Comparison of ENCODE assay signal across 14 mouse cellular contexts in genomic region chr17:25970448-25970847, GRCm38 (mm10). TPM values are rescaled to one million over a fixed set of nuclear protein-coding genes. Genes with fewer than 3 reads are reported as not detected.
DNase-seq lines count a peak whose midpoint lies in the region; ATAC-seq and TF ChIP-seq lines count a peak whose summit lies in the region.
"Had no signal": no experiment of that assay in that cellular context is flagged by ENCODE, and none has a peak within 500 bp of the region (broad histone marks: within the 10 kb centered on the region; RNA-seq: fewer than 3 reads in every experiment).

No protein-coding gene starts in this region.

- H3K4me1 ChIP-seq in intestine, postnatal 0 days (replicated peaks; ENCODE audit: control insufficient read depth, insufficient read depth, low read length) = 0 out of 2 replicates have a peak, but pooled peaks cover 6% of the 10 kb centered on the region
- peaks cover 12% of the 10 kb centered on the region for H3K4me1 ChIP-seq in intestine, embryonic 15.5 days (replicated peaks)
- H3K4me1 ChIP-seq in CH12.LX (ENCODE audit: control insufficient read depth in 1 of 2, insufficient read depth in 2 of 2) = peaks cover 20 to 49% of the 10 kb centered on the region in 2 experiments
- peaks cover 14 to 15% of the 10 kb centered on the region in 2 experiments for H3K4me1 ChIP-seq in liver, embryonic 14.5 days (replicated peaks; ENCODE audit: control insufficient read depth in 2 of 2, insufficient read depth in 2 of 2, low read length in 1 of 2)
- H3K4me1 ChIP-seq: hindbrain, embryonic 15.5 days had no signal

- no peak overlapping the region for H3K27ac ChIP-seq in intestine, postnatal 0 days (ENCODE audit: low read depth, low read length)
- no peak overlapping the region for H3K27ac ChIP-seq in intestine, embryonic 15.5 days
- no peak overlapping the region for H3K27ac ChIP-seq in CH12.LX (ENCODE audit: insufficient read depth, low read depth)
- H3K27ac ChIP-seq in liver, embryonic 14.5 days = peak overlapping the region; percentile 33; the same call in 1 of the 2 replicates
- H3K27ac ChIP-seq: hindbrain, embryonic 15.5 days had no signal

- H3K4me3 ChIP-seq in intestine, postnatal 0 days (ENCODE audit: low read depth, low read length) = no peak overlapping the region
- H3K4me3 ChIP-seq in intestine, embryonic 15.5 days (replicated peaks) = no peak overlapping the region
- no peak overlapping the region for H3K4me3 ChIP-seq in CH12.LX (replicated peaks in 1 of 3; ENCODE audit: low read depth in 2 of 3, low read length in 2 of 3, poor library complexity in 1 of 3)
- H3K4me3 ChIP-seq in liver, embryonic 14.5 days (ENCODE audit: insufficient read depth in 1 of 2, low read depth in 2 of 2, low read length in 2 of 2) = no peak overlapping the region
- H3K4me3 ChIP-seq: heart, embryonic 12.5 days; hindbrain, embryonic 15.5 days; myocyte had no signal

- H3K79me2 ChIP-seq in CH12.LX (replicated peaks; ENCODE audit: control insufficient read depth, extremely low read depth, insufficient read depth, poor library complexity, severe bottlenecking) = 0 out of 2 replicates have a peak, but pooled peaks cover 3% of the 10 kb centered on the region

- no peaks in the 10 kb centered on the region for H3K27me3 ChIP-seq in intestine, postnatal 0 days (replicated peaks; ENCODE audit: control insufficient read depth, insufficient read depth, low read length)
- H3K27me3 ChIP-seq in intestine, embryonic 15.5 days (replicated peaks) = no peaks in the 10 kb centered on the region
- H3K27me3 ChIP-seq in CH12.LX (replicated peaks) = no peaks in the 10 kb centered on the region
- H3K27me3 ChIP-seq in liver, embryonic 14.5 days (ENCODE audit: control insufficient read depth, insufficient read depth, low read length) = no peaks in the 10 kb centered on the region
- H3K27me3 ChIP-seq: heart, embryonic 12.5 days; hindbrain, embryonic 15.5 days had no signal

- WGBS in intestine, postnatal 0 days = 85% methylated on average over 9 of the region's 9 CpGs
- WGBS in intestine, embryonic 15.5 days = 90% methylated on average over 9 of the region's 9 CpGs
- 87% methylated on average over 9 of the region's 9 CpGs for WGBS in liver, embryonic 14.5 days (ENCODE audit: insufficient replicate concordance)

- no peak for TF ChIP-seq RAD21 in CH12.LX (IDR thresholded peaks at IDR 0.05; ENCODE audit: low read depth, low read length)

- dilution Hi-C loops in CH12.LX (cut with MboI; ENCODE audit: extremely low pct_ligation_motif_present, extremely low pct_unique_long_range_greater_than_20kb, low sequenced_read_pairs) = no loop called here

- TF ChIP-seq CTCF in intestine, postnatal 0 days (IDR thresholded peaks at IDR 0.05; ENCODE audit: low read depth) = peak; percentile 38
- peak in 1 of 2 experiments; percentile 22; a peak in 2 of 4 replicates for TF ChIP-seq CTCF in CH12.LX (conservative IDR thresholded peaks at IDR 0.05 in 1 of 2, IDR thresholded peaks at IDR 0.05 in 1 of 2; ENCODE audit: low read depth in 2 of 2, low read length in 2 of 2)
- TF ChIP-seq CTCF in liver, embryonic 14.5 days (IDR thresholded peaks at IDR 0.05; ENCODE audit: low read depth) = peak; percentile 49; the same call in 1 of the 2 replicates

- TF ChIP-seq POLR2A in CH12.LX (IDR thresholded peaks at IDR 0.05; ENCODE audit: low read depth, low read length) = no peak

- in situ Hi-C loops in CH12.LX (cut with MboI; ENCODE audit: low pct_ligation_motif_present, low pct_unique_long_range_greater_than_20kb, low sequenced_read_pairs) = no loop called here

- H3K36me3 ChIP-seq in intestine, postnatal 0 days (ENCODE audit: control insufficient read depth, insufficient read depth) = 0 out of 2 replicates have a peak, but pooled peaks cover 6% of the 10 kb centered on the region
- no peaks in the 10 kb centered on the region for H3K36me3 ChIP-seq in intestine, embryonic 15.5 days
- H3K36me3 ChIP-seq in CH12.LX (replicated peaks in 1 of 2; ENCODE audit: control insufficient read depth in 1 of 2, insufficient read depth in 1 of 2, low read length in 1 of 2) = peaks cover 0 to 24% of the 10 kb centered on the region in 2 experiments
- H3K36me3 ChIP-seq in liver, embryonic 14.5 days (replicated peaks; ENCODE audit: control insufficient read depth, insufficient read depth, low read depth) = no peaks in the 10 kb centered on the region
- H3K36me3 ChIP-seq: hindbrain, embryonic 15.5 days had no signal

- intact Hi-C loops in left cerebral cortex, postnatal 14 days (cut with DNase I) = no loop called here

- no peak for ATAC-seq in intestine, postnatal 0 days
- ATAC-seq in intestine, embryonic 15.5 days = no peak
- ATAC-seq in liver, embryonic 14.5 days (ENCODE audit: insufficient read depth) = no peak

- H3K9ac ChIP-seq in intestine, postnatal 0 days (ENCODE audit: low read depth, low read length) = no peak overlapping the region; the same call in 1 of the 2 replicates
- H3K9ac ChIP-seq in intestine, embryonic 15.5 days = no peak overlapping the region
- no peak overlapping the region for H3K9ac ChIP-seq in CH12.LX (ENCODE audit: insufficient read depth, low read depth)
- peak overlapping the region; percentile 18; the same call in 1 of the 2 replicates for H3K9ac ChIP-seq in liver, embryonic 14.5 days (replicated peaks)
- H3K9ac ChIP-seq: heart, embryonic 12.5 days; hindbrain, embryonic 15.5 days had no signal

- peak; percentile 28 for DNase-seq in A20 (ENCODE audit: low read depth, low spot score)
- peak; percentile 26 for DNase-seq in CH12.LX (ENCODE audit: extremely low read depth)
- DNase-seq in liver, embryonic 14.5 days (ENCODE audit: low read depth in 3 of 3, low spot score in 3 of 3) = no peak
- no peak for DNase-seq in layer of hippocampus, postnatal 10 days (ENCODE audit: low spot score in 2 of 2)
- no peak for DNase-seq in thymus, postnatal 4 days
- DNase-seq in left cerebral cortex, postnatal 14 days (ENCODE audit: low spot score in 2 of 2) = no peak
- DNase-seq: kidney, postnatal 36 days had no signal

- TF ChIP-seq EP300 in CH12.LX (IDR thresholded peaks at IDR 0.05; ENCODE audit: low read length) = no peak
- no peak for TF ChIP-seq EP300 in liver, embryonic 14.5 days (IDR thresholded peaks at IDR 0.05; ENCODE audit: low read depth)

- no peak overlapping the region for H3K4me2 ChIP-seq in intestine, postnatal 0 days (replicated peaks; ENCODE audit: low read depth)
- H3K4me2 ChIP-seq in intestine, embryonic 15.5 days (replicated peaks) = no peak overlapping the region
- H3K4me2 ChIP-seq in CH12.LX (ENCODE audit: insufficient read depth, low read depth, poor library complexity, severe bottlenecking) = 0 out of 2 replicates have a peak overlapping the region, but pooled peaks have one; percentile 32
- 0 out of 2 replicates have a peak overlapping the region, but pooled peaks have one; percentile 1 for H3K4me2 ChIP-seq in liver, embryonic 14.5 days (ENCODE audit: low read depth)
- H3K4me2 ChIP-seq: heart, embryonic 12.5 days; hindbrain, embryonic 15.5 days had no signal

- H3K9me3 ChIP-seq in intestine, postnatal 0 days (ENCODE audit: control insufficient read depth) = no peaks in the 10 kb centered on the region
- H3K9me3 ChIP-seq in intestine, embryonic 15.5 days = no peaks in the 10 kb centered on the region
- no peaks in the 10 kb centered on the region for H3K9me3 ChIP-seq in CH12.LX (replicated peaks; ENCODE audit: low read length)
- no peaks in the 10 kb centered on the region for H3K9me3 ChIP-seq in liver, embryonic 14.5 days (ENCODE audit: control insufficient read depth, low read length)
- H3K9me3 ChIP-seq: heart, embryonic 12.5 days; hindbrain, embryonic 15.5 days had no signal

RNA-seq across cellular contexts. Expression of gene Capn15, which starts 15.1 kb away (rescaled TPM):
- 29.5 and 37.4 TPM in 2 replicates for polyA plus RNA-seq in intestine, postnatal 0 days (2015; fragmentation: Nextera tagmentation; extraction: Ambion mirVana)
- 18.5 and 25.1 TPM in 2 replicates for polyA plus RNA-seq in intestine, embryonic 15.5 days (2015; fragmentation: Nextera tagmentation; extraction: Ambion mirVana)
- 6.0 and 7.5 TPM in 2 replicates for total RNA-seq in CH12.LX (2012; rRNA removed)
- 1.5 and 2.1 TPM in 2 replicates for total RNA-seq in CH12.LX (2014; rRNA removed)
- polyA plus RNA-seq in CH12.LX (2012; ENCODE audit: insufficient read length, low read depth) = 11.4 and 11.5 TPM in 2 replicates
- polyA plus RNA-seq in liver, embryonic 14.5 days (2012; rRNA removed) = 7.7 and 9.0 TPM in 2 replicates
- polyA plus RNA-seq in liver, embryonic 14.5 days (2014; fragmentation: Nextera tagmentation; extraction: Ambion mirVana) = 8.3 and 11.8 TPM in 2 replicates
- 10 to 100 TPM; 38.2 to 50.8 TPM for total RNA-seq in layer of hippocampus, postnatal 10 days (2021)
- 10 to 100 TPM; 46.5 to 50.0 TPM for total RNA-seq in left cerebral cortex, postnatal 14 days (2021)

RNA-seq across cellular contexts. Expression of gene A930017K11Rik, which starts 18.1 kb away (rescaled TPM):
- polyA plus RNA-seq in intestine, postnatal 0 days (2015; fragmentation: Nextera tagmentation; extraction: Ambion mirVana) = 0.05 and 0.09 TPM in 2 replicates
- polyA plus RNA-seq in intestine, embryonic 15.5 days (2015; fragmentation: Nextera tagmentation; extraction: Ambion mirVana) = 0.20 and 0.28 TPM in 2 replicates
- total RNA-seq in CH12.LX (2012; rRNA removed) = not detected in 2 replicates
- total RNA-seq in CH12.LX (2014; rRNA removed) = not detected in 2 replicates
- polyA plus RNA-seq in CH12.LX (2012; ENCODE audit: insufficient read length, low read depth) = not detected in 2 replicates
- polyA plus RNA-seq in liver, embryonic 14.5 days (2012; rRNA removed) = 0.16 and 0.24 TPM in 2 replicates
- polyA plus RNA-seq in liver, embryonic 14.5 days (2014; fragmentation: Nextera tagmentation; extraction: Ambion mirVana) = 0.13 and 0.37 TPM in 2 replicates
- total RNA-seq in layer of hippocampus, postnatal 10 days (2021) = not detected
- total RNA-seq in left cerebral cortex, postnatal 14 days (2021) = under 1 TPM in 1 of 2 experiments, not detected in 1; 0.13 TPM
- total RNA-seq: adrenal gland, adult 18-20 months had no signal
- polyA plus RNA-seq: embryonic facial prominence, embryonic 14.5 days had no signal

RNA-seq across cellular contexts. Expression of gene Nhlrc4, which starts 25.7 kb away (rescaled TPM):
- polyA plus RNA-seq in intestine, postnatal 0 days (2015; fragmentation: Nextera tagmentation; extraction: Ambion mirVana) = not detected in 2 replicates
- polyA plus RNA-seq in intestine, embryonic 15.5 days (2015; fragmentation: Nextera tagmentation; extraction: Ambion mirVana) = 0.10 and 0.46 TPM in 2 replicates
- total RNA-seq in CH12.LX (2012; rRNA removed) (not detected in 2 replicates), CH12.LX (2014; rRNA removed) (not detected in 2 replicates)
- polyA plus RNA-seq in CH12.LX (2012; ENCODE audit: insufficient read length, low read depth) = not detected in 2 replicates
- polyA plus RNA-seq in liver, embryonic 14.5 days (2012; rRNA removed) = 4.3 and 8.9 TPM in 2 replicates
- polyA plus RNA-seq in liver, embryonic 14.5 days (2014; fragmentation: Nextera tagmentation; extraction: Ambion mirVana) = 1.9 and 4.6 TPM in 2 replicates
- total RNA-seq in layer of hippocampus, postnatal 10 days (2021) = not detected
- not detected for total RNA-seq in left cerebral cortex, postnatal 14 days (2021)
- total RNA-seq: adrenal gland, adult 18-20 months had no signal

RNA-seq across cellular contexts. Expression of gene Pigq, which starts 25.7 kb away (rescaled TPM):
- 34.9 and 37.2 TPM in 2 replicates for polyA plus RNA-seq in intestine, postnatal 0 days (2015; fragmentation: Nextera tagmentation; extraction: Ambion mirVana)
- polyA plus RNA-seq in intestine, embryonic 15.5 days (2015; fragmentation: Nextera tagmentation; extraction: Ambion mirVana) = 52.1 and 56.4 TPM in 2 replicates
- total RNA-seq in CH12.LX (2012; rRNA removed) (28.1 and 29.2 TPM in 2 replicates), CH12.LX (2014; rRNA removed) (15.1 and 18.5 TPM in 2 replicates)
- 75.0 and 97.2 TPM in 2 replicates for polyA plus RNA-seq in CH12.LX (2012; ENCODE audit: insufficient read length, low read depth)
- 270 and 414 TPM in 2 replicates for polyA plus RNA-seq in liver, embryonic 14.5 days (2012; rRNA removed)
- 170 and 186 TPM in 2 replicates for polyA plus RNA-seq in liver, embryonic 14.5 days (2014; fragmentation: Nextera tagmentation; extraction: Ambion mirVana)
- total RNA-seq in layer of hippocampus, postnatal 10 days (2021) = 100 to 1,000 TPM; 144 to 149 TPM
- total RNA-seq in left cerebral cortex, postnatal 14 days (2021) = 100 to 1,000 TPM; 138 to 145 TPM

RNA-seq across cellular contexts. Expression of gene Rab40c, which starts 50.9 kb away (rescaled TPM):
- 15.8 and 16.9 TPM in 2 replicates for polyA plus RNA-seq in intestine, postnatal 0 days (2015; fragmentation: Nextera tagmentation; extraction: Ambion mirVana)
- polyA plus RNA-seq in intestine, embryonic 15.5 days (2015; fragmentation: Nextera tagmentation; extraction: Ambion mirVana) = 21.4 and 24.9 TPM in 2 replicates
- total RNA-seq in CH12.LX (2012; rRNA removed) (6.6 and 8.0 TPM in 2 replicates), CH12.LX (2014; rRNA removed) (7.9 and 9.2 TPM in 2 replicates)
- polyA plus RNA-seq in CH12.LX (2012; ENCODE audit: insufficient read length, low read depth) = 14.4 and 14.8 TPM in 2 replicates
- polyA plus RNA-seq in liver, embryonic 14.5 days (2012; rRNA removed) = 6.4 and 7.8 TPM in 2 replicates
- polyA plus RNA-seq in liver, embryonic 14.5 days (2014; fragmentation: Nextera tagmentation; extraction: Ambion mirVana) = 3.4 and 3.8 TPM in 2 replicates
- 10 to 100 TPM; 41.9 to 49.9 TPM for total RNA-seq in layer of hippocampus, postnatal 10 days (2021)
- 10 to 100 TPM; 53.7 to 57.3 TPM for total RNA-seq in left cerebral cortex, postnatal 14 days (2021)

Comparison
In these comparisons a context has a peak if more than half of its experiments do, and no peak if none do; other contexts are left out.
1. H3K4me2 ChIP-seq: peak in CH12.LX (single experiment) and liver, embryonic 14.5 days (single experiment); none in intestine, postnatal 0 days (single experiment) and intestine, embryonic 15.5 days (single experiment).
2. DNase-seq: peak in A20 (single experiment) and CH12.LX (single experiment); none in liver, embryonic 14.5 days (0 of 3), layer of hippocampus, postnatal 10 days (0 of 2), thymus, postnatal 4 days (single experiment) and left cerebral cortex, postnatal 14 days (0 of 2).